Mouse (Mus musculus) hindbrain, embryonic 13.5 days (tissue): ENCODE data around the gene BC003965. TPM values are rescaled to one million over a fixed set of nuclear protein-coding genes. Genes with fewer than 3 reads are reported as not detected.

Experiments
- ATAC-seq: fragments of 200-750 bp; cut with Nextera tagmentation; 2 replicates; pipeline ENCODE4 v1.8.0; 2017; ENCODE audit warnings: moderate TSS enrichment; ENCODE audit not compliant: low FRiP score
- H3K27ac ChIP-seq: fragments of 300-500 bp; sonication (generic); 2 replicates; pipeline ENCODE4 v1.5.1; 2015; ENCODE audit warnings: inconsistent platforms, mild to moderate bottlenecking, moderate library complexity
- H3K27me3 ChIP-seq: fragments of 300-500 bp; sonication (generic); 2 replicates; pipeline ENCODE4 v1.6.1; 2015; ENCODE audit warnings: mild to moderate bottlenecking, inconsistent platforms
- H3K36me3 ChIP-seq: fragments of 300-500 bp; sonication (generic); 2 replicates; pipeline ENCODE4 v1.6.1; 2015; ENCODE audit warnings: mild to moderate bottlenecking, inconsistent platforms
- H3K4me1 ChIP-seq: fragments of 300-500 bp; sonication (generic); replicated peaks from 2 replicates; pipeline ENCODE4 v1.6.1; 2015; ENCODE audit warnings: inconsistent platforms
- H3K4me2 ChIP-seq: fragments of 300-500 bp; sonication (generic); 2 replicates; pipeline ENCODE4 v1.6.1; 2015; ENCODE audit warnings: inconsistent platforms, mild to moderate bottlenecking, moderate library complexity
- H3K4me3 ChIP-seq: fragments of 300-500 bp; sonication (generic); 2 replicates; pipeline ENCODE4 v1.5.1; 2015; ENCODE audit warnings: mild to moderate bottlenecking, inconsistent platforms
- H3K9ac ChIP-seq: fragments of 300-500 bp; sonication (generic); 2 replicates; pipeline ENCODE4 v1.6.1; 2015; ENCODE audit warnings: mild to moderate bottlenecking, inconsistent platforms
- H3K9me3 ChIP-seq: fragments of 300-500 bp; sonication (generic); 2 replicates; pipeline ENCODE4 v1.6.1; 2016; ENCODE audit warnings: inconsistent platforms
- WGBS: fragments of 180-500 bp; shearing (Covaris S2); methylation state at CpG from one replicate; pipeline ENCODE4 v1.1.7; 2015; 5-methylcytosine and 5-hydroxymethylcytosine counted together
- polyA plus RNA-seq: library from polyadenylated mRNA; unstranded; fragments of >200 nt; fragmentation: Nextera tagmentation; extraction: Ambion mirVana; gene quantifications from 2 replicates; pipeline ENCODE4 v1.2.1, GENCODE M21; 2015

BC003965 gene
- polyA plus RNA-seq: 33.1 and 35.0 TPM in 2 replicates

DNA sequence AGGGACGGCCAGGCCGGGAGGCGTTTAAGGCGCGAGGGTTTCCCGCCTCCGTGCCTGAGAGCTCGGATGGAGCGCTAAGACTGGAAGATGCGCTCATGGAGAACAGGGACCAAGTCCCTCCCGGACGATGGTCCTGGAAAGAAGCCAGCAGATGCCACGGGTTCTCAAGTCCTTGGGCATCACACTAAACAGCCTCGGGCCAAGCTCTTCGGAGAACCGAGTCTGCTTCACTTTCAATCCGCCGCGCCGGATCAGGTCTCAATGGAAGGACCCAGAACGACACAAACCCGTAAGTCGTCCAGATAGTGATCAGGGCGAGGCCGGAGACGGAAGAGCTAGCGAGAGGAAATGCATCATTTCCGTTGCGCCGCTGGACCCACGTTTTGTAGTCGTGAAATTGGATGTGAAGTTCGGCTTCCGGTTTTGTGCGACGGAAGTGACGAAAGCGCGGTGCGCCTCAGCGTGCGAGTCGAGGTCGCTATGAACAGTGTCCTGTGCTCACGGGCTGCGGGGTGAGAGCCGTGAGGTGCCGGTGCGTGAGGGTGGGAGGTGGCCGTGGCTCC lies at the start of gene BC003965:
Gene BC003965, plus strand, starts transcription at position 426 of the 563 bp plus-strand sequence.
- H3K4me2 ChIP-seq: peak within 1 kb of the TSS; percentile 100
- peaks cover 31% of the 10 kb centered on the region for H3K4me1 ChIP-seq
- peak; percentile 87 for ATAC-seq
- under 1% methylated on average over 50 of the region's 50 CpGs for WGBS
- H3K9me3 ChIP-seq: no peaks in the 10 kb centered on the region
- H3K36me3 ChIP-seq: no peaks in the 10 kb centered on the region
- peak within 1 kb of the TSS; percentile 93 for H3K9ac ChIP-seq
- H3K27me3 ChIP-seq: peaks cover 22% of the 10 kb centered on the region
- H3K4me3 ChIP-seq: peak within 1 kb of the TSS; percentile 92
- peak within 1 kb of the TSS; percentile 96 for H3K27ac ChIP-seq

DNA sequence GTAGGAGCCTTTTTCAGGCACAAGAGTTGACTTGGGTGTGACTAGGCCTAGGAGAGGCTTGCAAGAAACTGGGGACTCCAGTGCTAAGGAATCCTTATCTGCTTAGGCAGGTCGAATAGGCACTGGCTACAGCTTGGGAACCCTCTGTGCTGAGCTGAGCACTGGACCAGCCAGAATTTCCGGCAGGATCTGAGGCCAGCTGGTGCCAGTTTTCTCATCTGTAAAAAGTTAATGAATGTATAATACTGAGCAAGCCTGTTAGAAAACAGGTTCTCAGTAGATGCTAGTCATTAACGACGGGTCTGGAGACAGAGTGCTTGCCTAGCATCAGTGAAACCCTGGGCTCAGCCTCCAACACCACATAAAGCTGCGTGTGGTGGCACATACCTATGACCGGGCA lies 48.7 kb upstream of the BC003965 start:
- H3K9me3 ChIP-seq: no peaks in the 10 kb centered on the region
- no peak overlapping the region for H3K9ac ChIP-seq
- H3K4me2 ChIP-seq: no peak overlapping the region
- peaks cover 14% of the 10 kb centered on the region for H3K36me3 ChIP-seq
- 91% methylated on average over 6 of the region's 6 CpGs for WGBS
- H3K4me1 ChIP-seq: peaks cover 20% of the 10 kb centered on the region
- H3K27me3 ChIP-seq: no peaks in the 10 kb centered on the region
- no peak overlapping the region for H3K27ac ChIP-seq
- no peak for ATAC-seq
- no peak overlapping the region for H3K4me3 ChIP-seq

- H3K27me3 ChIP-seq: no peaks in the 10 kb centered on the region
- 100% methylated on average over 1 of the region's 1 CpGs for WGBS
- peaks cover 18% of the 10 kb centered on the region for H3K4me1 ChIP-seq
- no peak overlapping the region for H3K4me3 ChIP-seq
- no peaks in the 10 kb centered on the region for H3K9me3 ChIP-seq
- ATAC-seq: no peak
- no peak overlapping the region for H3K9ac ChIP-seq
- H3K4me2 ChIP-seq: no peak overlapping the region
- peaks cover 25% of the 10 kb centered on the region for H3K36me3 ChIP-seq
- no peak overlapping the region for H3K27ac ChIP-seq
Observed at GRCm38 (mm10) chr17:25138803-25139202, 45.6 kb upstream of the BC003965 start.

GRCm38 (mm10) chr17:25139960-25140359 lies 44.4 kb upstream of the BC003965 start:
- Histone ChIP-seq H3K36me3 (peaks cover 36% of the 10 kb centered on the region), H3K9me3 (no peaks in the 10 kb centered on the region), H3K4me3 (no peak overlapping the region), H3K4me1 (peaks cover 8% of the 10 kb centered on the region), H3K9ac (no peak overlapping the region), H3K4me2 (no peak overlapping the region), H3K27me3 (no peaks in the 10 kb centered on the region), H3K27ac (no peak overlapping the region)
- 77% methylated on average over 4 of the region's 4 CpGs for WGBS
- ATAC-seq: no peak

GRCm38 (mm10) chr17:25162161-25162560 lies 22.2 kb upstream of the BC003965 start, which contains the start of gene Ccdc154:
Gene Ccdc154 (plus strand): TSS chr17:25162461.
- no peak within 1 kb of the TSS for H3K9ac ChIP-seq
- H3K4me1 ChIP-seq: no peaks in the 10 kb centered on the region
- no peak within 1 kb of the TSS for H3K27ac ChIP-seq
- H3K4me2 ChIP-seq: no peak within 1 kb of the TSS
- H3K4me3 ChIP-seq: no peak within 1 kb of the TSS
- no peaks in the 10 kb centered on the region for H3K9me3 ChIP-seq
- H3K27me3 ChIP-seq: no peaks in the 10 kb centered on the region
- ATAC-seq: no peak
- 100% methylated on average over 1 of the region's 1 CpGs for WGBS
- H3K36me3 ChIP-seq: peaks cover 56% of the 10 kb centered on the region

- no peak overlapping the region for H3K4me3 ChIP-seq
- no peak for ATAC-seq
- H3K4me1 ChIP-seq: no peaks in the 10 kb centered on the region
- H3K36me3 ChIP-seq: peaks cover 43% of the 10 kb centered on the region
- 73% methylated on average over 7 of the region's 7 CpGs for WGBS
- no peaks in the 10 kb centered on the region for H3K27me3 ChIP-seq
- no peak overlapping the region for H3K27ac ChIP-seq
- no peaks in the 10 kb centered on the region for H3K9me3 ChIP-seq
- no peak overlapping the region for H3K9ac ChIP-seq
- no peak overlapping the region for H3K4me2 ChIP-seq
Observed at GRCm38 (mm10) chr17:25163387-25163786, 21.0 kb upstream of the BC003965 start.

GRCm38 (mm10) chr17:25164770-25165169 lies 19.6 kb upstream of the BC003965 start:
- ATAC-seq: no peak
- H3K27ac ChIP-seq: no peak overlapping the region
- no peak overlapping the region for H3K4me3 ChIP-seq
- H3K4me2 ChIP-seq: no peak overlapping the region
- peaks cover 32% of the 10 kb centered on the region for H3K36me3 ChIP-seq
- no peaks in the 10 kb centered on the region for H3K4me1 ChIP-seq
- no peaks in the 10 kb centered on the region for H3K27me3 ChIP-seq
- no peak overlapping the region for H3K9ac ChIP-seq
- 93% methylated on average over 3 of the region's 3 CpGs for WGBS
- no peaks in the 10 kb centered on the region for H3K9me3 ChIP-seq

- ATAC-seq: no peak
- WGBS: 73% methylated on average over 6 of the region's 6 CpGs
Observed at GRCm38 (mm10) chr17:25165970-25166671, 18.2 kb upstream of the BC003965 start.

DNA sequence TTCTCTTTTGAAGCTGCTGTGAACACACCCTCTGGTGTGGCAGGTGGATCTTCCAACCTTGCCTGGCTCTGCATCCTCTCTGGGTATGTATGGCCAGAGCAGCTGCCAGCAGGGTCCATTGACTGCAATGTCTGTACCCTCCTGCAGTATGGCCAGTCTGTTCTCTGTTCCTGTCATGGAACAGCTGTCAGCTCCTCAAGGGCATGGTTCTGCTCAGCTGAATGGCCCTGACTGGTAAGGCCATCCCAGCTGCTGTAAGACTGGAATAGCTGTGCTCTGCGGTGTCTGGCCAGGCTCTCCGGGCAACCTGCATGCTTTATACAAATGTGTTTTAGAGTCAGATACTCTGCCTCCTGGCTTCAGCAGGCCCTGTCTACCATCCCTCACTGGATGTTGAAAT lies 14.6 kb upstream of the BC003965 start:
- Histone ChIP-seq H3K27ac (no peak overlapping the region), H3K4me3 (no peak overlapping the region), H3K9ac (no peak overlapping the region), H3K4me1 (no peaks in the 10 kb centered on the region), H3K9me3 (no peaks in the 10 kb centered on the region), H3K27me3 (0 out of 2 replicates have a peak, but pooled peaks cover 3% of the 10 kb centered on the region), H3K4me2 (no peak overlapping the region), H3K36me3 (no peaks in the 10 kb centered on the region)
- WGBS: 95% methylated on average over 2 of the region's 2 CpGs
- ATAC-seq: no peak

More at GRCm38 (mm10) chr17:25165970-25166671, 18.2 kb upstream of the BC003965 start:
- Histone ChIP-seq H3K9me3 (no peaks in the 10 kb centered on the region), H3K9ac (no peak overlapping the region), H3K4me2 (no peak overlapping the region), H3K4me3 (no peak overlapping the region), H3K4me1 (no peaks in the 10 kb centered on the region), H3K36me3 (peaks cover 19% of the 10 kb centered on the region), H3K27ac (no peak overlapping the region), H3K27me3 (no peaks in the 10 kb centered on the region)

- H3K9me3 ChIP-seq: no peaks in the 10 kb centered on the region
- no peak overlapping the region for H3K27ac ChIP-seq
- H3K4me1 ChIP-seq: no peaks in the 10 kb centered on the region
- no peak overlapping the region for H3K9ac ChIP-seq
- no peak for ATAC-seq
- WGBS: 95% methylated on average over 3 of the region's 3 CpGs
- H3K4me3 ChIP-seq: no peak overlapping the region
- no peaks in the 10 kb centered on the region for H3K36me3 ChIP-seq
- peaks cover 15% of the 10 kb centered on the region for H3K27me3 ChIP-seq
- no peak overlapping the region for H3K4me2 ChIP-seq
Observed at GRCm38 (mm10) chr17:25172558-25172957, 11.8 kb upstream of the BC003965 start.

GRCm38 (mm10) chr17:25175411-25175810 lies 8.9 kb upstream of the BC003965 start, which contains the start of gene Gm38655:
Gene Gm38655 (minus strand): TSS chr17:25175471.
- H3K9ac ChIP-seq: peak within 1 kb of the TSS; percentile 13; the same call in 1 of the 2 replicates
- peaks cover 31% of the 10 kb centered on the region for H3K27me3 ChIP-seq
- H3K4me1 ChIP-seq: no peaks in the 10 kb centered on the region
- no peak within 1 kb of the TSS for H3K4me3 ChIP-seq
- H3K36me3 ChIP-seq: no peaks in the 10 kb centered on the region
- 67% methylated on average over 9 of the region's 9 CpGs for WGBS
- no peaks in the 10 kb centered on the region for H3K9me3 ChIP-seq
- H3K27ac ChIP-seq: no peak within 1 kb of the TSS
- H3K4me2 ChIP-seq: no peak within 1 kb of the TSS
- ATAC-seq: no peak

GRCm38 (mm10) chr17:25183232-25183631 lies 1.1 kb upstream of the BC003965 start:
- H3K9ac ChIP-seq: peak overlapping the region; percentile 93
- peak overlapping the region; percentile 96; the same call in 1 of the 2 replicates for H3K27ac ChIP-seq
- H3K4me2 ChIP-seq: peak overlapping the region; percentile 100
- peaks cover 28% of the 10 kb centered on the region for H3K4me1 ChIP-seq
- H3K27me3 ChIP-seq: peaks cover 25% of the 10 kb centered on the region
- ATAC-seq: no peak
- no peaks in the 10 kb centered on the region for H3K9me3 ChIP-seq
- H3K36me3 ChIP-seq: no peaks in the 10 kb centered on the region
- peak overlapping the region; percentile 92 for H3K4me3 ChIP-seq
